Mouse (Mus musculus) gonadal fat pad, adult 2 months (tissue): Measurements from ENCODE around the gene Hdgf. TPM values are rescaled to one million over a fixed set of nuclear protein-coding genes. Genes with fewer than 3 reads are reported as not detected.

ENCODE experiments used
- DNase-seq: peaks from one replicate; pipeline ENCODE4 v3.0.0-alpha.2; 2012; ENCODE audit warnings: low read depth
- polyA plus RNA-seq: library from polyadenylated mRNA; depleted of rRNA; stranded (reverse); fragments of >200 nt; gene quantifications from 2 replicates; pipeline ENCODE4 v1.2.3, GENCODE M21; 2012; rRNA removed

Hdgf gene
- polyA plus RNA-seq, 1 experiment: 78.3 TPM

DNA sequence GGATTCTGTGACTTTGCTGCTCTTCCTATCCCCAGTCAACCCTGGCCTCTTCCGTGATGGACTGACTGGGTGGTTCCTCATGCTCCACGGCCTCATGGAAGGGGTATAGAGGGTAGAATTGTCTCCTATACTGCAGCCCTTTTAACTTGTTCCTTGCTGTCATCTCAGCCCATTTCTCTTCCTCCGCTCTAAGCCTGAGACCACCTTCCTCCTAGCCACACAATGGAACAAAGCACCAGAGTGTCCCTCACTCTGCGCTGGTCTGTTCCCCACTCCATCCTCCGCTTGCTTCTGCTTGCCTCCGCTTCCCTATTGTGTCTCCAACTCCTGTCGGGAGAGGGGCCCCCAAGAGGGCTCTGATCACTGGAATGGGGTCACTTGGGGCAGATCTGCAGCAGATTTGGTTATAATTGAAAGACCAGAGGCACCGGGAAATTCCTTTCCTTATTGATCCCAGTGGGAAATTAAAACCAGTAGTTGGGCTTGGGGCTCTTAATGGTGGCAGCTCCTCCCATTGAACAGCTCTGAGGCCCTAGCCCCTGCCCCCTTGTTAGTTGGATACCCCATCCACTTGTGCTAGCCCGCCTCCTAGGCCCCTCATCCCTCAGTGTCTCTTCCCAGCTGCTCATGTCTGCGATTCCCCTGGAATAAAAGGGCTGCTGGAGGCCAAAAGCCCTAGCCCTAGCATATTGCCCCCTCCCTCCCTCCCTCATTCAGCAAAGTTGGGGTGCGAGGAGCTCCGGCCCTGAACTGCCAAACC is 39.8 kb downstream of the Hdgf start:
- DNase-seq: no peak

DNA sequence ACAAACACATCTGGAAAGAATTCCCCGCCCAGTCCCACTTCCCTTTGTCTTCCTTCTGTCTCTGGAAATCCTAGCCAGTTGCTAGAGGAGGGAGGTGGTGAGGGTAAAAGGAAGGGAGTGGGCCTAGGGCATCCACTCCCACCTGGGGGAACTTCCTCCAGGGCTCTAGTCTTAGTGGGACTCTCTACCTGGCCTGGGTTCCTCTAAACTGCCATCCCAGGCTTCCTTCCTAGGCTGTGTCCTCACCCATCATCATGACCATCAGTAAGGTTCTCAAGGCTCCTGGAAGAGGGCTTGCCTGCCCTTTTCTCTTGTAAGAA is 40.4 kb downstream of the Hdgf start:
- no peak for DNase-seq

DNA sequence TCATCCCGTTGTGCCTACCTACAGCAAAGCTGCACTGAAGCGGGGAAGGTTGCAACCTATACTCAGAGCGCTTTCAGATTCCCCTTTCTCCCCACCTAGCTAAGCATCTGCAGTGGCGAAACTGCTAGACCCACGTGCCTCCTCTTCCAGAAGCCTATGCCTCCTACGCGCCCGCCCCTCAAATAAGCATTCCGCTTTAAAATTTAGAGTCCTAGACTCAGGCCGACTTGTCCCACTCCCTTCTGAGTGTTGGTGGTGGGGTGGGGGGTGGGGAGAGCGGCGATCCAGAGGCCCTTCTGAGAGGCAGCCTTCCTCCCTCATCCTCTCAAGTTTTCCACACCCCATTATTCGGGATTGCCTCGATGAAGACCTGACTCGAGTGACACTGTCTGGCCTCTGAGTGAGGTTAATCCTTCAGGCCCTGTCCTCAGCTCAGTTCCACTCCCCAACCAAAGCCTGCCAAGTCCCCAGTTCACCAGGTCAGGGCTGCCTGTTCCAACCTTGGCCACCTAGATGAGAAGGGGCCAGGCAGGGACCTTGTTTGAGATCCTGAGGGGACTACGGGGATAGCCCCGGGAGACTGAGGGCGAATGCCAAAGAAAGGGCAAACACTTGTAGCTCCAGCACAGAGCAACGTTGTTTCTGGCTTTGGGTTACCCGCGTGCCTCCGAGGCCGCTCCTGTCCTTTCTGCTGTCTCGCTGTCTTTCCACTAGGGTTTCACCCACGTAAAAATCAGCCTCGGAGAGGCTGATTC is 41.1 kb downstream of the Hdgf start:
- DNase-seq: no peak

GRCm38 (mm10) chr3:87947811-87948199 is 41.7 kb downstream of the Hdgf start:
- no peak for DNase-seq

- no peak for DNase-seq
Observed at GRCm38 (mm10) chr3:87948378-87949265, 42.5 kb downstream of the Hdgf start, which contains the start of gene Crabp2. Crabp2 (plus strand) TSS chr3:87948666.

GRCm38 (mm10) chr3:87949266-87949954 is 43.3 kb downstream of the Hdgf start:
- no peak for DNase-seq

DNA sequence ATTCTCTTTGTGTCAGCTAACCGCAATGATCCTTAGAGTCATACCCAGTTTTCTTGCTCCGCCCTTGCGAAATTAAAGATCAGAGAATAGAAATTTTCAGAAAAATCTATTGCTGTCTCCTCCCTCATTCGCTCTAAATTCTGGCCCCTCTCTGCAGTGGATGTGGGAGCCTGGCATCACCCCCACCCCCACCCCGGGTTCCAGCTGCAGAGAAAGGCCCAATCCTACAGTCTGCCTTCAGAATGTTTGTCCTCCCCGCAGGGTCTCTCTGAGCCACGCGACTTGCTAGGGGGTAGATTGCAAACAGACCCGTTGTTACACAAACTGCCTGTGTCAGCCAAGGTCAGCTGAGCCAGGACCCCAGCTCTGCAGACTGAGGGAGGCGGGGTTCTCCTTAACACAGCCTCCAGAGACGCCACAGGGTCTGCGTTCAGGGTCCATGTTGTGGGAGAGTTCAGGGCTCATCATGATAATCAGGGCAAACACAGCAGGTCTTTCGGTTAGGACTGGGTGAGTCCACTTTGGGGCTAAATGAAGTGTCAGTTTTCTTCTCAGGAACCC is 43.9 kb downstream of the Hdgf start:
- no peak for DNase-seq

GRCm38 (mm10) chr3:87951946-87952345 is 45.8 kb downstream of the Hdgf start:
- no peak for DNase-seq

- DNase-seq: no peak
Observed at GRCm38 (mm10) chr3:87952440-87952839, 46.3 kb downstream of the Hdgf start.

GRCm38 (mm10) chr3:87958056-87958455 is 51.9 kb downstream of the Hdgf start:
- DNase-seq: no peak

DNA sequence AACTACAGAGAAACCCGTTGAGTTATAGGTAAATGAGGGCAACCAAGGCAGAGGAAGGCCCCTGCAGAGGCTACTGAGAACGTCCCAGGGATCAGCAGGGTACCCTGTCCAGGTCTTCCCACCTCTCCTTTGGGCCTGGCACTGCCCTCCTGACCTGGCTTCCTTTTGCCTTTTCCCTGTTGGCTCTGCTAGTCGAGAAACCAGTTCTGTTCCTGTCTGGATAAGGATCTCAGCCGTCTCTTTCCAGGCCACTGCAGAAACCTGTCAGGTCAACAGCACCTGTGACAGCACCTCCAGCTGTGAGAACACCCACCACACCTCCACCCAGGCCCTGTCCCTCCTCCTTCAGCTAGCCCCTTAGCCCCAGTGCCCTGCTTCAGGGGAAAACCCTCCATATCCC is 52.4 kb downstream of the Hdgf start:
- DNase-seq: peak; percentile 84

GRCm38 (mm10) chr3:87958967-87959366 is 52.8 kb downstream of the Hdgf start:
- DNase-seq: no peak

DNA sequence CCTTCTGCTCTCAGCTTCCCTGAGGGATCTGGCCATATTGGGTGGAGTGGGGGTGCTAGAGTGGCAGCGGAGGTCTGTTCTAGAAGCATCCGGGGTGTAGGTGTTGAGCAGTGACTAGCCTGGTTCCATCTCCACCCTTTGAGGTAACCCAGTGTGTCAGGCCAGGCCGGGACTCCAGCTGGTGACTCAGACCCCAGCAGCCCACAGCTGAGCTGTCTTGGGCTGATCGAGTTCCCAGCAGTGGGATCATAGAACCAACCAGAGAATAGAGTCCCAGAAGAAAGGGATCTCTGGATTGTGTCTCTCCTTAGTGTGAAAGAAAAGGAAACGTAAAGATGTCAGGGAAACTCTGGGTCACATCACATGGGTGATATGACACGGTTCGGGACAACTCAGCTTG is 53.2 kb downstream of the Hdgf start:
- no peak for DNase-seq

DNA sequence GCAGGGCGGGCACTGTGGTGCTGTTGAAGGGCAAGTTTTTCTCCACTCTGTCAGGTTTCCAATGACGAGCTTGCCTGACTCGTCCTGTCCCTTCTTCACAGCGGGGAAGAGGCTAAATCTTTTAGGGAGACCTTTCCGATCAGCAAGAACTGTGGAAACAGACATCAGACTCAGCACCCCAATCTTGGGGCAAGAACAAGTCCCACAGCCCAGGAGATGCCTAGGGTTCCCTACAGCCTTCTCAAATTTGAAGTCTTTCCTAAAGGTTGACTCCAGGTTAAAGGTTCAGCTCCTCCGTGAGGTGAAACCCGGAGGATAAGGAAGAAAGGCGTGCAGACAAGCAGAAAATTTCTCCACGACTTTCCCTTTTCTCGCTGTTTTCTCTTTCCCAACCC is 54.1 kb downstream of the Hdgf start:
- DNase-seq: no peak

- no peak for DNase-seq
Observed at GRCm38 (mm10) chr3:87960586-87961191, 54.6 kb downstream of the Hdgf start.

Other genes with a start within 250 kb of the Hdgf start
- 3.2 and 3.9 TPM in 2 replicates for gene Lrrc71, start 157.7 kb upstream of the Hdgf start, polyA plus RNA-seq
- 2.8 and 3.0 TPM in 2 replicates for gene Ntrk1, start 111.2 kb upstream of the Hdgf start, polyA plus RNA-seq
- gene Insrr, start 109.4 kb upstream of the Hdgf start, polyA plus RNA-seq: 2.0 and 2.8 TPM in 2 replicates
- 76.8 and 81.8 TPM in 2 replicates for gene Pear1, start 82.0 kb upstream of the Hdgf start, polyA plus RNA-seq
- gene Sh2d2a, start 59.6 kb upstream of the Hdgf start, polyA plus RNA-seq: 0.43 and 0.61 TPM in 2 replicates
- gene Prcc, start 20.7 kb upstream of the Hdgf start, polyA plus RNA-seq: 24.5 and 29.2 TPM in 2 replicates
- 51.0 and 51.8 TPM in 2 replicates for gene Mrpl24, start 13.2 kb downstream of the Hdgf start, polyA plus RNA-seq
- gene Isg20l2, start 24.0 kb downstream of the Hdgf start, polyA plus RNA-seq: 11.0 and 11.4 TPM in 2 replicates
- gene Rrnad1, start 24.4 kb downstream of the Hdgf start, polyA plus RNA-seq: 19.9 and 27.5 TPM in 2 replicates
- 5.6 and 12.0 TPM in 2 replicates for gene Crabp2, start 42.3 kb downstream of the Hdgf start, polyA plus RNA-seq
- 5.0 and 6.1 TPM in 2 replicates for gene Nes, start 64.8 kb downstream of the Hdgf start, polyA plus RNA-seq
- 0.08 TPM in 1 of 2 replicates, not detected in the other for gene Bcan, start 93.9 kb downstream of the Hdgf start, polyA plus RNA-seq
- gene Hapln2, start 121.3 kb downstream of the Hdgf start, polyA plus RNA-seq: not detected in 2 replicates
- gene Gpatch4, start 136.8 kb downstream of the Hdgf start, polyA plus RNA-seq: 5.7 and 6.3 TPM in 2 replicates
- gene Naxe, start 152.2 kb downstream of the Hdgf start, polyA plus RNA-seq: 98.6 and 109 TPM in 2 replicates
- gene Ttc24, start 172.0 kb downstream of the Hdgf start, polyA plus RNA-seq: 0.88 and 1.5 TPM in 2 replicates
- 1.7 and 2.0 TPM in 2 replicates for gene Iqgap3, start 175.7 kb downstream of the Hdgf start, polyA plus RNA-seq
- gene Mef2d, start 236.1 kb downstream of the Hdgf start, polyA plus RNA-seq: 39.5 and 41.9 TPM in 2 replicates